Mouse (Mus musculus): ENCODE data around the gene Eif2b2. TPM values are rescaled to one million over a fixed set of nuclear protein-coding genes. Genes with fewer than 3 reads are reported as not detected.

Eif2b2 gene
- total and polyA plus RNA-seq, 3 experiments = 150 to 193 TPM; not detected in 1

- no peak overlapping the region for H3K9ac ChIP-seq (ENCODE audit: control insufficient read depth, low read depth, low read length, poor library complexity, severe bottlenecking)
- TF ChIP-seq TAL1 (IDR thresholded peaks at IDR 0.05; ENCODE audit: low read length) (no peak), HCFC1 (IDR thresholded peaks at IDR 0.05; ENCODE audit: low read depth, low read length) (no peak), CHD1 (IDR thresholded peaks at IDR 0.05; ENCODE audit: low read depth, low read length) (no peak), RAD21 (IDR thresholded peaks at IDR 0.05; ENCODE audit: low read depth, low read length) (no peak)
- no peak overlapping the region for H3K27ac ChIP-seq (ENCODE audit: control insufficient read depth, low read depth, low read length)
- peaks cover 0 to 17% of the 10 kb centered on the region in 2 experiments; a peak in 3 of 4 replicates for H3K4me1 ChIP-seq (ENCODE audit: control insufficient read depth in 1 of 2, insufficient read depth in 2 of 2, low read length in 2 of 2)
- no peaks in the 10 kb centered on the region for H3K9me3 ChIP-seq (replicated peaks; ENCODE audit: insufficient read depth, low read length)
- no peak overlapping the region for H3K4me3 ChIP-seq (ENCODE audit: control insufficient read depth in 1 of 2, insufficient read depth in 1 of 2, low read depth in 2 of 2, low read length in 2 of 2)
- peaks cover 13% of the 10 kb centered on the region for H3K79me2 ChIP-seq (ENCODE audit: control insufficient read depth, insufficient read depth, low read length, poor library complexity)
- no peak for DNase-seq (ENCODE audit: low read depth, low spot score)
- H3K36me3 ChIP-seq (ENCODE audit: control insufficient read depth in 1 of 2, insufficient read depth in 2 of 2, low read length in 2 of 2) = peaks cover 0 to 11% of the 10 kb centered on the region in 2 experiments; a peak in 1 of 4 replicates
- H3K27me3 ChIP-seq (ENCODE audit: control insufficient read depth in 1 of 2, insufficient read depth in 2 of 2, low read length in 2 of 2) = peaks cover 0 to 2% of the 10 kb centered on the region in 2 experiments; a peak in 1 of 4 replicates
Measured at GRCm38 (mm10) chr12:85217733-85218310, 1.5 kb upstream of the Eif2b2 start.

- Histone ChIP-seq H3K4me3 (ENCODE audit: control insufficient read depth in 1 of 2, insufficient read depth in 1 of 2, low read depth in 2 of 2, low read length in 2 of 2) (peak overlapping the region; percentile 71 to 87), H3K27ac (ENCODE audit: control insufficient read depth, low read depth, low read length) (peak overlapping the region; percentile 50), H3K79me2 (ENCODE audit: control insufficient read depth, insufficient read depth, low read length, poor library complexity) (peaks cover 13% of the 10 kb centered on the region), H3K9me3 (replicated peaks; ENCODE audit: insufficient read depth, low read length) (no peaks in the 10 kb centered on the region), H3K9ac (ENCODE audit: control insufficient read depth, low read depth, low read length, poor library complexity, severe bottlenecking) (peak overlapping the region; percentile 85), H3K27me3 (ENCODE audit: control insufficient read depth in 1 of 2, insufficient read depth in 2 of 2, low read length in 2 of 2) (no peaks in the 10 kb centered on the region), H3K4me1 (ENCODE audit: control insufficient read depth in 1 of 2, insufficient read depth in 2 of 2, low read length in 2 of 2) (peaks cover 0 to 17% of the 10 kb centered on the region in 2 experiments; a peak in 3 of 4 replicates), H3K36me3 (ENCODE audit: control insufficient read depth in 1 of 2, insufficient read depth in 2 of 2, low read length in 2 of 2) (peaks cover 0 to 11% of the 10 kb centered on the region in 2 experiments; a peak in 1 of 4 replicates)
- peak; percentile 75 for DNase-seq (ENCODE audit: low read depth, low spot score)
- no peak for TF ChIP-seq MAZ (IDR thresholded peaks at IDR 0.05; ENCODE audit: low read depth, low read length)
- no peak for TF ChIP-seq NELFE (IDR thresholded peaks at IDR 0.05; ENCODE audit: low read depth, low read length)
- TF ChIP-seq MAX (IDR thresholded peaks at IDR 0.05; ENCODE audit: low read length) = no peak
- TF ChIP-seq SMC3 (IDR thresholded peaks at IDR 0.05; ENCODE audit: low read depth, low read length) = no peak; the same call in 1 of the 2 replicates
Measured at GRCm38 (mm10) chr12:85219905-85220290, 617 bp downstream of the Eif2b2 start.

- TF ChIP-seq NELFE (IDR thresholded peaks at IDR 0.05; ENCODE audit: low read depth, low read length) (no peak), ZC3H11A (IDR thresholded peaks at IDR 0.05; ENCODE audit: low read depth, low read length) (no peak)
- Histone ChIP-seq H3K79me2 (ENCODE audit: control insufficient read depth, insufficient read depth, low read length, poor library complexity) (no peaks in the 10 kb centered on the region), H3K9me3 (replicated peaks; ENCODE audit: insufficient read depth, low read length) (no peaks in the 10 kb centered on the region), H3K9ac (ENCODE audit: control insufficient read depth, low read depth, low read length, poor library complexity, severe bottlenecking) (no peak overlapping the region), H3K4me3 (ENCODE audit: control insufficient read depth in 1 of 2, insufficient read depth in 1 of 2, low read depth in 2 of 2, low read length in 2 of 2) (no peak overlapping the region), H3K27ac (ENCODE audit: control insufficient read depth, low read depth, low read length) (no peak overlapping the region), H3K4me1 (ENCODE audit: control insufficient read depth in 1 of 2, insufficient read depth in 2 of 2, low read length in 2 of 2) (no peaks in the 10 kb centered on the region), H3K27me3 (ENCODE audit: control insufficient read depth in 1 of 2, insufficient read depth in 2 of 2, low read length in 2 of 2) (no peaks in the 10 kb centered on the region), H3K36me3 (ENCODE audit: control insufficient read depth in 1 of 2, insufficient read depth in 2 of 2, low read length in 2 of 2) (no peaks in the 10 kb centered on the region; a peak in 1 of 4 replicates)
- no peak for DNase-seq (ENCODE audit: low read depth, low spot score)
Measured at GRCm38 (mm10) chr12:85227227-85227626, 7.9 kb downstream of the Eif2b2 start.
